Mouse (Mus musculus): Measurements from ENCODE around the gene Samd4.

GRCm38 (mm10) chr14:46839326-46839725 is 43.3 kb upstream of the Samd4 start:
- no peak for TF ChIP-seq CTCF (conservative IDR thresholded peaks at IDR 0.05; ENCODE audit: low read length)
- TF ChIP-seq NANOG (IDR thresholded peaks at IDR 0.05; ENCODE audit: borderline replicate concordance, low read length), result no peak
